Comparison of ENCODE assay signal across 8 mouse cellular contexts in genomic region chr7:111082043-111082821, GRCm38 (mm10). TPM values are rescaled to one million over a fixed set of nuclear protein-coding genes. Genes with fewer than 3 reads are reported as not detected.
DNase-seq lines count a peak whose midpoint lies in the region; ATAC-seq and TF ChIP-seq lines count a peak whose summit lies in the region.

No protein-coding gene starts in this region.

- no peak for TF ChIP-seq CTCF in testis, adult 2 months (IDR thresholded peaks at IDR 0.05; ENCODE audit: control insufficient read depth, insufficient read depth, insufficient replicate concordance, low read depth, low read length)

- peaks cover 20% of the 10 kb centered on the region for H3K4me1 ChIP-seq in forebrain, embryonic 16.5 days (replicated peaks; ENCODE audit: control insufficient read depth, insufficient read depth, low read length)
- H3K4me1 ChIP-seq in neural tube, embryonic 14.5 days (ENCODE audit: control insufficient read depth, insufficient read depth, low read length): peaks cover 25% of the 10 kb centered on the region
- H3K4me1 ChIP-seq in testis, adult 2 months (ENCODE audit: control insufficient read depth, insufficient read depth, low read length): peaks cover 7% of the 10 kb centered on the region; the same call in 1 of the 2 replicates

- TF ChIP-seq POLR2A in testis, adult 2 months (IDR thresholded peaks at IDR 0.05; ENCODE audit: control insufficient read depth, low read depth, low read length): peak; percentile 41

- intact Hi-C loops in heart, postnatal 25 days (cut with DNase I): loop anchor here (1.0 to 5.0 kb wide), 2 partner anchors 40 to 75 kb away; no protein-coding TSS in a partner anchor

- peak; percentile 63 for ATAC-seq in forebrain, embryonic 16.5 days
- peak; percentile 74 for ATAC-seq in neural tube, embryonic 14.5 days (ENCODE audit: low read depth)

- H3K9ac ChIP-seq in forebrain, embryonic 16.5 days (replicated peaks; ENCODE audit: low read depth, low read length): peak overlapping the region; percentile 100
- peak overlapping the region; percentile 99 for H3K9ac ChIP-seq in neural tube, embryonic 14.5 days (replicated peaks; ENCODE audit: low read depth, low read length)

- WGBS in forebrain, embryonic 16.5 days: under 1% methylated on average over 81 of the region's 83 CpGs
- under 1% methylated on average over 83 of the region's 83 CpGs for WGBS in neural tube, embryonic 14.5 days

- peak overlapping the region; percentile 100 for H3K27ac ChIP-seq in forebrain, embryonic 16.5 days (ENCODE audit: low read length)
- H3K27ac ChIP-seq in neural tube, embryonic 14.5 days (ENCODE audit: low read depth, low read length): peak overlapping the region; percentile 100
- H3K27ac ChIP-seq in testis, adult 2 months (ENCODE audit: control insufficient read depth, insufficient read depth, low read depth, low read length): peak overlapping the region; percentile 98

- peak; percentile 46 for DNase-seq in ES-CJ7 (ENCODE audit: low read depth, low spot score)
- peak; percentile 87 for DNase-seq in cerebellum, adult 11-12 months
- peak; percentile 75 for DNase-seq in heart, postnatal 25 days (ENCODE audit: low spot score)
- peak; percentile 72 to 90 for DNase-seq in layer of hippocampus, adult 18-20 months (ENCODE audit: low spot score in 2 of 2)
- DNase-seq in lung, adult 18-20 months: peak; percentile 85 to 87

- no peaks in the 10 kb centered on the region for H3K9me3 ChIP-seq in forebrain, embryonic 16.5 days (ENCODE audit: control insufficient read depth, low read length)
- no peaks in the 10 kb centered on the region for H3K9me3 ChIP-seq in neural tube, embryonic 14.5 days (ENCODE audit: control insufficient read depth, low read length)

- peak overlapping the region; percentile 88 for H3K4me3 ChIP-seq in forebrain, embryonic 16.5 days (replicated peaks; ENCODE audit: low read length)
- H3K4me3 ChIP-seq in neural tube, embryonic 14.5 days (ENCODE audit: low read depth, low read length): peak overlapping the region; percentile 99
- H3K4me3 ChIP-seq in testis, adult 2 months (ENCODE audit: control insufficient read depth, low read depth, low read length): peak overlapping the region; percentile 91

- H3K36me3 ChIP-seq in forebrain, embryonic 16.5 days (ENCODE audit: control insufficient read depth, insufficient read depth): peaks cover 32% of the 10 kb centered on the region
- peaks cover 41% of the 10 kb centered on the region for H3K36me3 ChIP-seq in neural tube, embryonic 14.5 days (ENCODE audit: control insufficient read depth, insufficient read depth, low read length)
- H3K36me3 ChIP-seq in testis, adult 2 months (ENCODE audit: control insufficient read depth, insufficient read depth, low read length): peaks cover 4% of the 10 kb centered on the region

- no peaks in the 10 kb centered on the region for H3K27me3 ChIP-seq in forebrain, embryonic 16.5 days (replicated peaks; ENCODE audit: control insufficient read depth, insufficient read depth, low read length)
- no peaks in the 10 kb centered on the region for H3K27me3 ChIP-seq in neural tube, embryonic 14.5 days (ENCODE audit: control insufficient read depth, insufficient read depth, low read length)
- no peaks in the 10 kb centered on the region for H3K27me3 ChIP-seq in testis, adult 2 months (ENCODE audit: control insufficient read depth, insufficient read depth, low read length)

- peak overlapping the region; percentile 68; the same call in 1 of the 2 replicates for H3K4me2 ChIP-seq in forebrain, embryonic 16.5 days (ENCODE audit: low read length)
- H3K4me2 ChIP-seq in neural tube, embryonic 14.5 days (ENCODE audit: low read depth, low read length): peak overlapping the region; percentile 88

RNA-seq across cellular contexts. Expression of gene Eif4g2, which starts 0.6 kb away (rescaled TPM):
- polyA plus RNA-seq in forebrain, embryonic 16.5 days (2015; fragmentation: Nextera tagmentation; extraction: Ambion mirVana): 1,250 and 1,378 TPM in 2 replicates
- 1,000 to 10,000 TPM in 1 of 2 experiments, 100 to 1,000 TPM in 1; 975 to 1,085 TPM for total RNA-seq in heart, postnatal 25 days (2021)
- total RNA-seq in layer of hippocampus, adult 18-20 months (2021): 100 to 1,000 TPM; 609 to 616 TPM
- polyA plus RNA-seq in neural tube, embryonic 14.5 days (2014; fragmentation: Nextera tagmentation; extraction: Ambion mirVana): 1,155 and 1,522 TPM in 2 replicates
- polyA plus RNA-seq in testis, adult 2 months (2012; rRNA removed): 156 and 167 TPM in 2 replicates

RNA-seq across cellular contexts. Expression of gene Ctr9, which starts 53.5 kb away (rescaled TPM):
- 87.0 and 93.8 TPM in 2 replicates for polyA plus RNA-seq in forebrain, embryonic 16.5 days (2015; fragmentation: Nextera tagmentation; extraction: Ambion mirVana)
- 10 to 100 TPM; 15.2 to 19.3 TPM for total RNA-seq in heart, postnatal 25 days (2021)
- 10 to 100 TPM; 43.8 to 43.9 TPM for total RNA-seq in layer of hippocampus, adult 18-20 months (2021)
- polyA plus RNA-seq in neural tube, embryonic 14.5 days (2014; fragmentation: Nextera tagmentation; extraction: Ambion mirVana): 75.6 and 86.3 TPM in 2 replicates
- polyA plus RNA-seq in testis, adult 2 months (2012; rRNA removed): 17.3 and 19.3 TPM in 2 replicates

Comparison
In these comparisons a context has a peak if more than half of its experiments do, and no peak if none do; other contexts are left out.
1. Peak in every context shown above with its lines: DNase-seq, ATAC-seq, H3K4me3 ChIP-seq and H3K27ac ChIP-seq.